Mouse (Mus musculus) limb, embryonic 12.5 days (tissue): ENCODE measurements at regions not wholly inside any gene's neighbourhood (a gene's known extent, or its start where the extent isn't known, plus 50 kb on each side); places are given as distances from the start of the nearest gene placed in this dataset.
"Not testable (repeated sequence)": the region's sequence is repeated elsewhere in the genome, so short reads cannot be mapped to it uniquely, and the experiment has no call there.

Experiments used
- ATAC-seq: fragments of 200-750 bp; cut with Nextera tagmentation; 2 replicates; pipeline ENCODE4 v1.8.0; 2017; ENCODE audit warnings: low read depth, moderate TSS enrichment; ENCODE audit not compliant: insufficient number of reproducible peaks, insufficient read depth, low FRiP score, low TSS enrichment
- H3K27ac ChIP-seq: fragments of 300-500 bp; sonication (generic); 2 replicates; pipeline ENCODE4 v1.5.1; 2016; ENCODE audit warnings: mild to moderate bottlenecking, moderate library complexity
- H3K27me3 ChIP-seq: fragments of 300-500 bp; sonication (generic); 2 replicates; pipeline ENCODE4 v1.6.1; 2016; ENCODE audit warnings: mild to moderate bottlenecking, moderate library complexity
- H3K36me3 ChIP-seq: fragments of 300-500 bp; sonication (generic); 2 replicates; pipeline ENCODE4 v1.6.1; 2016; ENCODE audit warnings: mild to moderate bottlenecking, moderate library complexity
- H3K4me1 ChIP-seq: fragments of 300-500 bp; sonication (generic); replicated peaks from 2 replicates; pipeline ENCODE4 v1.6.1; 2016
- H3K4me2 ChIP-seq: fragments of 300-500 bp; sonication (generic); 2 replicates; pipeline ENCODE4 v1.6.1; 2016; ENCODE audit warnings: mild to moderate bottlenecking, moderate library complexity
- H3K4me3 ChIP-seq: fragments of 300-500 bp; sonication (generic); replicated peaks from 2 replicates; pipeline ENCODE4 v1.5.1; 2016; ENCODE audit warnings: mild to moderate bottlenecking
- H3K9ac ChIP-seq: fragments of 300-500 bp; sonication (generic); replicated peaks from 2 replicates; pipeline ENCODE4 v1.6.1; 2016; ENCODE audit warnings: mild to moderate bottlenecking, moderate library complexity
- H3K9me3 ChIP-seq: fragments of 300-500 bp; sonication (generic); 2 replicates; pipeline ENCODE4 v1.6.1; 2016; ENCODE audit warnings: mild to moderate bottlenecking, moderate library complexity
- WGBS: fragments of 180-500 bp; shearing (Covaris S2); methylation state at CpG from one replicate; pipeline ENCODE4 v1.1.7; 2016; 5-methylcytosine and 5-hydroxymethylcytosine counted together

- Histone ChIP-seq H3K9me3 (no peaks in the 10 kb centered on the region), H3K9ac (no peak overlapping the region), H3K4me3 (no peak overlapping the region), H3K4me2 (no peak overlapping the region), H3K27me3 (no peaks in the 10 kb centered on the region), H3K36me3 (no peaks in the 10 kb centered on the region), H3K4me1 (no peaks in the 10 kb centered on the region), H3K27ac (no peak overlapping the region)
- no peak for ATAC-seq
- 84% methylated on average over 5 of the region's 5 CpGs for WGBS
Observed at GRCm38 (mm10) chr2:181930037-181930436, 60.9 kb upstream of the Gm14496 start.

GRCm38 (mm10) chr2:181930538-181930937, 60.4 kb upstream of the Gm14496 start:
- not testable (repeated sequence) for H3K9ac ChIP-seq, H3K4me3 ChIP-seq, H3K9me3 ChIP-seq, ATAC-seq, H3K4me2 ChIP-seq, H3K27ac ChIP-seq, H3K27me3 ChIP-seq, H3K36me3 ChIP-seq, H3K4me1 ChIP-seq
- 86% methylated on average over 4 of the region's 4 CpGs for WGBS

DNA sequence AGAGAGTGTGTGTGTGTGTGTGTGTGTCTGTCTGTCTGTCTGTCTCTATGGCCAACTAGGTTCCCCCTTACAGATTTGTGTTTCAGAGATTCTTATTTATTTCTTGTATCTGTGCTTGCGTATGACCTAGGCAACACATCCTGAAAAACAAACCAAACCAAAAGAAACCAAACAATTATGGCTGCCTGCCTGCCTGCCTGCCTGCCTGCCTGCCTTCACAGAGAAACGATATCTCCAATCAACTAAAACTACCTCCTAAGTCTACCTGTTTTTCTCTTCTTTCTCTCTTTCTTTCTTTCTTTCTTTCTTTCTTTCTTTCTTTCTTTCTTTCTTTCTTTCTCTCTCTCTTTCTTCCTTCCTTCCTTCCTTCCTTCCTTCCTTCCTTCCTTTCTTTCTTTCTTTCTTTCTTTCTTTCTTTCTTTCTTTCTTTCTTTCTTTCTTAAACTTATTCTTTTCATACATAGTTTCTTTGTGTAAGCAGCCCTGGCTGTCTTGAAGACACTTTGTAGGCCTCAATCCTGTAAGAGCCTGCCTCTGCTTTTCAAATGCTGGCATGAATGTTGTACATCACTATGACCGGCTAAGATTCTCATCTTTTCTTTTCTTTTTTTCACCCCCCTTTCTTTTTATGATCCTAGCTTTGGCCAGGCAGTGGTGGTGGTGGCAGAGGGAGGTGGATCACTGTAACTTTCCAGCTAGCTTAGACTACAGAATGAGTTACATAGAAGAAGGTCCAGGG, 59.7 kb upstream of the Gm14496 start:
- not testable (repeated sequence) for H3K27ac ChIP-seq, H3K9ac ChIP-seq, H3K27me3 ChIP-seq, H3K4me3 ChIP-seq, H3K9me3 ChIP-seq, H3K36me3 ChIP-seq, H3K4me2 ChIP-seq, H3K4me1 ChIP-seq
- WGBS, result 71% methylated on average over 3 of the region's 3 CpGs
- ATAC-seq, result peak; percentile 74; the same call in 1 of the 2 replicates

DNA sequence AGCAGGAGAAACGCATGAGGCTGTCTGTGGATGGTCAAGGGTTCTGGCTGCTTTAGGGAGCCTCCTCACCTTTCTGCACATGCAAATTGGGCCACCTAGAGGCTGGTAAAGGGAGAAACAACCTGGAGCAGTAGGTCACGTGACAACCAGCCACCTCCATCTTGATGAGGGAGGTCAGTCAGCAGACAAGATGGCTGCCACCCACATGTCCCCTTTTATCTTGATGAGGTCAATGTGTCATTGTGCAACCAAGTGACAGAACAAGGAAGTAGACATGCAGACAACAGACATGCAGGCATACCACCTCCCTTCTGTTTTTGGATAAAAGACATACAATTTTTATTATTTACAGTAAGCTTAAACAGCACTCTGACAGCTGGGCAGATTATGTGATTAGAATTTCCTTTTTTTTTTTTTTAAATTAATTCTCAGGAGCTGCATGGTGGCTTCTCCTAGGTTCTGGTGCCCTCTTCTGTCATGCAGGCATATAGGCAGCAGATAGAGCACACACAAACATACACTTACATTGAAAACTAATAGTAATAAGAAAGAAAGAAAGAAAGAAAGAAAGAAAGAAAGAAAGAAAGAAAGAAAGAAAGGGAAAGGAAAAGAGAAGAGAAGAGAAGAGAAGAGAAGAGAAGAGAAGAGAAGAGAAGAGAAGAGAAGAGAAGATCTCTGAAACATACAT, 58.9 kb upstream of the Gm14496 start:
- no peaks in the 10 kb centered on the region for H3K9me3 ChIP-seq
- H3K4me2 ChIP-seq, result no peak overlapping the region
- WGBS, result 78% methylated on average over 2 of the region's 2 CpGs
- no peak overlapping the region for H3K4me3 ChIP-seq
- H3K36me3 ChIP-seq, result no peaks in the 10 kb centered on the region
- no peak overlapping the region for H3K27ac ChIP-seq
- no peak for ATAC-seq
- H3K9ac ChIP-seq, result no peak overlapping the region
- no peaks in the 10 kb centered on the region for H3K4me1 ChIP-seq
- no peaks in the 10 kb centered on the region for H3K27me3 ChIP-seq
